Mouse (Mus musculus) 3T3-L1 (cell line): Measurements from ENCODE around the gene Cyth1.

ENCODE experiments used
- DNase-seq: peaks from one replicate; pipeline ENCODE4 v3.0.0-alpha.2; 2015; ENCODE audit warnings: low read depth, low spot score

Cyth1 gene

GRCm38 (mm10) chr11:118225056-118225836 lies 23.1 kb downstream of the Cyth1 start:
- no peak for DNase-seq

GRCm38 (mm10) chr11:118223416-118224067 lies 24.9 kb downstream of the Cyth1 start:
- no peak for DNase-seq

- no peak for DNase-seq
Observed at GRCm38 (mm10) chr11:118222917-118223316, 25.5 kb downstream of the Cyth1 start.

- no peak for DNase-seq
Observed at GRCm38 (mm10) chr11:118222351-118222885, 26.0 kb downstream of the Cyth1 start.

- DNase-seq = peak; percentile 74
Observed at GRCm38 (mm10) chr11:118220561-118221262, 27.7 kb downstream of the Cyth1 start.

- DNase-seq = no peak
Observed at GRCm38 (mm10) chr11:118219066-118219465, 29.3 kb downstream of the Cyth1 start.

GRCm38 (mm10) chr11:118216468-118216867 lies 31.9 kb downstream of the Cyth1 start:
- no peak for DNase-seq

GRCm38 (mm10) chr11:118215928-118216458 lies 32.4 kb downstream of the Cyth1 start:
- peak; percentile 90 for DNase-seq

GRCm38 (mm10) chr11:118212636-118213112 lies 35.7 kb downstream of the Cyth1 start:
- DNase-seq = peak; percentile 62

- DNase-seq = peak; percentile 47
Observed at GRCm38 (mm10) chr11:118211749-118212635, 36.4 kb downstream of the Cyth1 start.

GRCm38 (mm10) chr11:118210962-118211361 lies 37.4 kb downstream of the Cyth1 start:
- no peak for DNase-seq

GRCm38 (mm10) chr11:118210116-118210515 lies 38.3 kb downstream of the Cyth1 start:
- no peak for DNase-seq

- DNase-seq = no peak
Observed at GRCm38 (mm10) chr11:118209376-118209775, 39.0 kb downstream of the Cyth1 start.

- DNase-seq = no peak
Observed at GRCm38 (mm10) chr11:118208672-118209272, 39.6 kb downstream of the Cyth1 start.

- no peak for DNase-seq
Observed at GRCm38 (mm10) chr11:118207424-118208033, 40.9 kb downstream of the Cyth1 start.

- DNase-seq = no peak
Observed at GRCm38 (mm10) chr11:118206267-118206666, 42.1 kb downstream of the Cyth1 start.

- no peak for DNase-seq
Observed at GRCm38 (mm10) chr11:118203469-118203868, 44.9 kb downstream of the Cyth1 start.

- no peak for DNase-seq
Observed at GRCm38 (mm10) chr11:118202410-118203233, 45.8 kb downstream of the Cyth1 start.

GRCm38 (mm10) chr11:118201833-118202409 lies 46.5 kb downstream of the Cyth1 start:
- DNase-seq = no peak
